Mouse (Mus musculus) CD4-positive, CD25-positive, alpha-beta regulatory T cell, adult 4 months (primary cell): ENCODE results near the gene Vmn1r23. TPM values are rescaled to one million over a fixed set of nuclear protein-coding genes. Genes with fewer than 3 reads are reported as not detected.
"Not testable (repeated sequence)": the region's sequence is repeated elsewhere in the genome, so short reads cannot be mapped to it uniquely, and the experiment has no call there.

Experiments used
- ATAC-seq: one replicate; pipeline ENCODE4 v1.8.0; 2017
- polyA plus RNA-seq, 2 experiments: library from polyadenylated mRNA; unstranded; fragments of 100-300 nt; shearing (Covaris generic); gene quantifications; one replicate each; pipeline ENCODE4 v1.2.1; 2017

Vmn1r23 gene
- not detected for polyA plus RNA-seq

DNA sequence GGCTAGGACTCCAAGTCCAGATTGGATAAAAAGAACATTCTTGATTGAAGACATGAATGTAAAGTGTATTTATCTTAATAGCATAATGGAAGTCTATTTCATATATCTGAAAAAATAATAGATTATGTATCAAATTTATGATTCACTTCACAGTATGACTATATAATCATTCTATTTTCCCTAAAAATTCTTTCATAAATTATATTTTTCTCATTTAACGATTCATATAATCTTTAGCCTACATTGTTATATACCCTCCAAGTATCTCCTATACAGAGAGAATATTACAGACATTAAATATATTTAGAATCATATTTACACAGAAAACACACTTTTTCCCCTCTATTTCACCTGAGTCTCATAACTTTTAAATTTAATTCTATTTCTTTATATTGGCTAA, at the start of gene Vmn1r23:
Vmn1r23 (minus strand) TSS at position 101 of the 400 bp plus-strand sequence.
- no peak for ATAC-seq

GRCm38 (mm10) chr6:57961403-57961802, 34.8 kb upstream of the Vmn1r23 start, which contains the start of gene Vmn1r24:
Gene Vmn1r24 (minus strand): TSS chr6:57961503.
- ATAC-seq = not testable (repeated sequence)

DNA sequence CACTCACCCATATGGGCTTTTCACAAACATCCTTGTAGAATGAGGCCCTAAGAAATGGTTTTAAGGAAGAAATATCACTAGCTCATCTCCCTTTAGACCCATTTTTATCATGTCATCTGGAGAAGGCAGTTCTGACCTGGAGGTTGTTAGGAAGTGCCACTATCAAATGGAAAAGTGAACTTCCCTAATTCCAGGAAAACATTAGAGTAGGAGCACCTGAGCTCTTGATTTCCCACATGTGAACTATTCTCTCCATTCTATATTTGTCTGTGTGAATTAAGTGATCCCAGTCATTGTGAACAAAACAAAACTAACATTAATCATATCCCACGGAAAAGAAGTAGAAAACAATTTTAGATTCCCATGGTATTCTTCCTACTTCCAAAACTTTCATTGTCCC, 18.7 kb downstream of the Vmn1r23 start, which contains the start of gene Vmn1r22:
Vmn1r22 (minus strand) TSS at position 101 of the 400 bp plus-strand sequence.
- ATAC-seq = no peak

Other genes starting within 250 kb of the Vmn1r23 start
- gene Pyurf, start 234.8 kb downstream of the Vmn1r23 start, polyA plus RNA-seq = 1 to 10 TPM; 3.2 TPM
- 1 to 10 TPM; 2.6 to 3.5 TPM for gene Lancl2, start 224.3 kb downstream of the Vmn1r23 start, polyA plus RNA-seq
- gene Vopp1, start 101.7 kb downstream of the Vmn1r23 start, polyA plus RNA-seq = 10 to 100 TPM; 10.1 to 11.8 TPM
- not detected for gene Vmn1r21, start 76.5 kb downstream of the Vmn1r23 start, polyA plus RNA-seq
- not detected for gene Vmn1r22, start 18.8 kb downstream of the Vmn1r23 start, polyA plus RNA-seq
- not detected for gene Vmn1r24, start 34.7 kb upstream of the Vmn1r23 start, polyA plus RNA-seq
- not detected for gene Vmn1r25, start 54.0 kb upstream of the Vmn1r23 start, polyA plus RNA-seq
- not detected for gene Vmn1r26, start 88.3 kb upstream of the Vmn1r23 start, polyA plus RNA-seq